Mouse (Mus musculus) bone marrow, adult 2 months (tissue): Measurements from ENCODE around the gene Slc38a5.

Source experiments
- CTCF ChIP-seq: fragments of 200-500 bp; IDR thresholded peaks from 2 replicates; pipeline ENCODE4 v1.5.1; 2011; ENCODE audit warnings: low read length, control low read depth; ENCODE audit not compliant: control insufficient read depth, insufficient read depth
- POLR2A ChIP-seq: fragments of 200-500 bp; IDR thresholded peaks from 2 replicates; pipeline ENCODE4 v1.6.1; 2011; ENCODE audit warnings: low read depth, mild to moderate bottlenecking, control low read depth, low read length, borderline replicate concordance; ENCODE audit not compliant: control insufficient read depth

- no peak for TF ChIP-seq CTCF
- TF ChIP-seq POLR2A: no peak
Observed at GRCm38 (mm10) chrX:8230272-8230671, 40.7 kb upstream of the Slc38a5 start.
